Mouse (Mus musculus) small intestine, adult 2 months (tissue): ENCODE results near the gene Spout1.

Source experiments
- CTCF ChIP-seq: fragments of 200-500 bp; IDR thresholded peaks from 2 replicates; pipeline ENCODE4 v1.5.1; 2012; ENCODE audit warnings: low read depth, mild to moderate bottlenecking, control low read depth, inconsistent platforms, low read length, moderate library complexity, mixed read lengths; ENCODE audit not compliant: insufficient replicate concordance, insufficient read length; ENCODE audit errors: extremely low read depth
- POLR2A ChIP-seq: fragments of 200-500 bp; IDR thresholded peaks from 2 replicates; pipeline ENCODE4 v1.6.1; 2012; ENCODE audit warnings: low read depth, mild to moderate bottlenecking, control low read depth, inconsistent platforms, low read length, moderate library complexity

DNA sequence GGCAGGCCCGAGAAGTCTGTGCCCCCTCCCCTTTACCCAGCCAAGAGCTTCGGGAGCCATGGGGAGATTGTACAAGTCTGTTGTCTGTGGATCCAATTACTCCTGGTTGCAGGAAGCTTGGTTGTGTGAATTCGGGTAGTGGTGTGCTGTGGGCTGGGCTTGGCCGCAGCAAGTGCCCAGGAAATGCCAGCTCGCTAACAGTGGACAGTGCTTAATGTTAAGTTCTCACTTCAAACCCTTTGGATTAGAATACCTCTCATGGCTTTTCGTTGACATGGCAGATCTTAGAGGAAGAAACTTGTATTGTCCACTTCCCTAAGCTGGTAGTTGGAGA lies 43.9 kb downstream of the Spout1 start:
- TF ChIP-seq POLR2A (no peak), CTCF (no peak)
